Mouse (Mus musculus): ENCODE measurements at regions not wholly inside any gene's neighbourhood (a gene's known extent, or its start where the extent isn't known, plus 50 kb on each side); places are given as distances from the start of the nearest gene placed in this dataset.
A peak's percentile ranks its signal among the peaks of the same experiment; 100 is the strongest.

DNA sequence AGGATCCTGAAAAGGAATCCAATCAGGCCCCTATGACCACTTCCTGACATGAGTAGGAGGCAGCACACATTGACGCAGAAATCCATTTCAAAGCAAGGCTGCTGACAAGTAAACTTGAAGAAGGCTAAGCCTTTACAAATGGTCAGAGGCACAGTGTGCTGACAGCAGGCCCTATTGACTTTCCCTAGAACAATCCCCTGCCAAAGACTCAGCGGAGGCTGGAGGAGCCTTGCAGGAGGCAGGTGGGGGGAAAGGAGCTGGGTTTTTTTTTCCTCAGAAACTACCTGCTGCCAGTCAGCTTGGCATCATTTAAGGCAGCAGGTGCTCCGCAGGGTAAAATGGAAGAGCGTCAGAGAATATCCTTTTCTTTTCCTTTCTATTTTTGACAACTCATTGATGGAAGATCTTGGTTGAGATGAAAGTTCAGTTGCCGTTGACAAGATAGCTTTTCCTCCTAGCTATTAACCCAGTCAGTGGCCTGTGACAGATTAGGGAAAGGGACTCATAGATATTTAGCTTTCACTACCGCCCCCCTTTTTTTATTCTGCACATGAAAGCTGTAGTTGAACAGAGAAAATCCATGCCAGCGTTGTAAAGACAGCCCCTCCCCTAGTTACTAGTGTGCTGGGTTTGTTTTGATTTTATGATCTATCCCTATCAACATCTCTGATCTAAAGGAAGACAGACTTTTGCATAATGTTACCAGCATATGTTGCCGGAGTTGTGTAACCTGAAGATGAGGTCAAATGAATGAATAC, 210.6 kb downstream of the Csnka2ip start:
- no peaks in the 10 kb centered on the region for H3K9me3 ChIP-seq
- H3K9ac ChIP-seq, result no peak overlapping the region
- 78% methylated on average over 8 of the region's 8 CpGs for WGBS

DNA sequence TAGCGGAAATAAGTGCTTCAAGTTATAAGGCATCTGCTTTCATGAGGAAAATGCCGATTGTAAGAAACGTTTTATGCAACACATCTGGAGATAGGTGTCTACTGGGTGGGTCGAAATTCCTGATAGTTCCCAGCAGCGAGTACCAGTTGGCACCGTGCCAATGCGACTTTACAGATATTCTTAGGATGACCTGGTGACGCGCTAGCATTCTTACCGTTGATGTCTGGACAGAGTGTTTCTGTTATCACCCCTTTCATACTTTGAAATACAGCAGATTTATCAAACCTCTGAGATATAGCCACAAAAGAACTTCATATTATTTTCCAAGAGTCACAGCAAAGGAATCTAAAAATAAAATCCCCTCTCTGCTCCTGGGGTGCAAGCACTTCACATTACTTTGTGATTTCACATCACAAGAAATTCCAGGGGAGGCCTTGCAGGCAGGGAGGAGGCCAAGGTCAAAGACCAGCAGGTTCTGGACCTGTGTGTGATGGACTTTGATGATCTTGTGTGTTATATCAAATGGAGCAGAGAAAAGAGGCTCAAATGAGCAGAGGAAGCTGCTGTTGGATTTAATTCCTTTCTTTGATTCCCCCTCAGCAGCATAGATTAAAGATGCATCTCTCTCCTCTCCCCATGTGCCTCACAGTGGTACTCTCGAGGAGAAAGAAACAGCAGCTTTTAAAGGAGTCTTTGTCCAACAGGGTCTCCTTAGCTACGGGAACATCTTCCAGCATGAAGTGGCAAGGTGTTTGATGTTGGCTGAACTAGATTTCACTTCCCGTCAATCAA, 233.4 kb downstream of the Csnka2ip start:
- no peak for ATAC-seq (ENCODE audit: low FRiP score, low read depth)
- Histone ChIP-seq H3K4me3 (no peak overlapping the region), H3K4me1 (no peaks in the 10 kb centered on the region), H3K4me2 (replicated peaks) (no peak overlapping the region), H3K27me3 (no peaks in the 10 kb centered on the region), H3K27ac (no peak overlapping the region), H3K9me3 (no peaks in the 10 kb centered on the region), H3K9ac (no peak overlapping the region), H3K36me3 (no peaks in the 10 kb centered on the region)
- 62% methylated on average over 13 of the region's 13 CpGs for WGBS

More for the DNA sequence above, 210.6 kb downstream of the Csnka2ip start:
- Histone ChIP-seq H3K36me3 (no peaks in the 10 kb centered on the region), H3K4me2 (replicated peaks) (no peak overlapping the region), H3K4me1 (no peaks in the 10 kb centered on the region), H3K4me3 (no peak overlapping the region), H3K27ac (no peak overlapping the region), H3K27me3 (no peaks in the 10 kb centered on the region)
- ATAC-seq (ENCODE audit: low FRiP score, low read depth), result no peak

DNA sequence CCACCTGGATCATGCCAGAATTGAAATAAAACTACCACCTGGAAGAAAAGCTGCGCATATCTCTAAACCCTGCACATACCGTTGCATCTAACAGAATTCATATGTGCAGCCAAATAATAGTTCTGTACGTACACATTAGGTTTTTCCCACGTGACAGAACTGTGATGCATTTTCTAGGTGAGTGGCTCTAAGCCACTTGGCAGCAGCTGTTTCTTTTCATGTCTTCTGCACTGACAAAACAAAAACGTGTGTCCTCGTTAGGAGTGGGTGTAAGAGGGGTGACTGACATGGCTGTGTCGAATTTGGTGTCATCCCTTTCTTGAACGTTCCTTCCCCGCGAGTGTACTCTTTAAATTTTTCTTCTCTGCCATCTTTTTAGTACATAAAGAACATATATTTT, 254.3 kb downstream of the Csnka2ip start:
- Histone ChIP-seq H3K9ac (no peak overlapping the region), H3K4me2 (replicated peaks) (no peak overlapping the region), H3K4me3 (no peak overlapping the region), H3K27me3 (no peaks in the 10 kb centered on the region), H3K9me3 (no peaks in the 10 kb centered on the region), H3K4me1 (peaks cover 9% of the 10 kb centered on the region; the same call in 1 of the 2 replicates), H3K36me3 (no peaks in the 10 kb centered on the region), H3K27ac (no peak overlapping the region)
- WGBS, result 43% methylated on average over 10 of the region's 10 CpGs
- ATAC-seq (ENCODE audit: low FRiP score, low read depth), result peak; percentile 81

DNA sequence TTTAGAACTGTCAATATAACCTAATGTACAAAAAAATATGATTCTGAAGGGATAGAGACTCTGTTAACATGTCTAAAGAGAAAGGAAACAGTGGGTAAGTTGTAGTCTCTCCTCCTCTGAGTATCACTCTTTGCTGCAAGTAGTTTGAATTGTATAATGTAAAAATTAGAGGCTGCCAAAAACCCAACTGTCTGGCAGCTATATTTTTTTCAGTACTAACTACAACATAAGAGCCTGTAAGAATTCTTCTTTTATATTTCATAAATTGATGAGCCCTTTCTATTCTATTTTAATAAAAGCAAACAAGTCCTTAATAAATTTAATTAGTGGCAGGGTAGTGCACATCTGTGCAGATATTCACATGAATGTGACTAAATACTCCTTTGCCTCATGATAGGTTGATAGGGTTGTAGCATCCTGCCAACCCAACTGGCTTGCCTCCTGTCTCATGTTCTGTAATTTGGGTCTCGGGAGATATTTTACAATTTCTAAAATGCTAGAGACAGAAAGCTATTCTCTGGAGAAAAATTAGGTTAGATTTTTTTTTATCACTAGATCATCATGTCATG, 269.2 kb downstream of the Csnka2ip start:
- H3K27ac ChIP-seq, result no peak overlapping the region
- H3K4me1 ChIP-seq, result no peaks in the 10 kb centered on the region
- 86% methylated on average over 1 of the region's 1 CpGs for WGBS
- H3K27me3 ChIP-seq, result no peaks in the 10 kb centered on the region
- H3K4me3 ChIP-seq, result no peak overlapping the region
- no peak for ATAC-seq (ENCODE audit: low FRiP score, low read depth)
- H3K9me3 ChIP-seq, result no peaks in the 10 kb centered on the region
- no peak overlapping the region for H3K9ac ChIP-seq
- no peak overlapping the region for H3K4me2 ChIP-seq (replicated peaks)
- H3K36me3 ChIP-seq, result no peaks in the 10 kb centered on the region

DNA sequence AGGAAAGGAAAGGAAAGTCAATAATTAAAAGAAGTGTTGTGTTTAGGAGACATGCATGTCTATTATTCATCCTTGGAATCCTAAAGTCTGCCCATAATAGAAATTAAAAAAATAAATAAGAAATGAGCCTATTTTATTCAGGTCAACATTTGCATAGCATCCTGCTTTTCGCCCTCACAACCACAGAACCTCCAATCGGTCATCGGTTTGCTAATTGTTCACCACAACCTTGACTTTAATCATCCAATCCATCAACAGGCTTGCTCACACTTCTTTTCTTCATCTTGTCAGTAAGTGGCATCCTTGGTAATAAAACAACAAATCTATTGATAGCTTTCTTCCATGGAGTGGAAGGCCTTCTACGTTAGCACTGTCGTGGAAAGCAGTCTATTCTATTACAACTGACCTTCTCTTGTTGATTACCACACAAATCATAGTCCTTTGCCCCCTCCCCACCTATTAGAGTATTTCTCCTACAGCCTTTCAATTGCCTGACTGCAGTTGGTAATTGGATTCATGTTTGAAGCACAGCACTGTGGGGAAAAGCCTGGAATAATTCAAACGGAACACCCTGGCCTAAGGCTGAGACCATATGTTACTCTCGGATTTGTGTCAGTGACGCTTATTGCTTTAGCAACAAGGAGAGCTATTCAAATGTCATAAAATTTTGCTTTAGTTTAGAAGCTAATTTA, 269.9 kb downstream of the Csnka2ip start:
- H3K4me1 ChIP-seq, result no peaks in the 10 kb centered on the region
- no peak for ATAC-seq (ENCODE audit: low FRiP score, low read depth)
- no peak overlapping the region for H3K4me2 ChIP-seq (replicated peaks)
- no peaks in the 10 kb centered on the region for H3K9me3 ChIP-seq
- H3K36me3 ChIP-seq, result no peaks in the 10 kb centered on the region
- H3K27me3 ChIP-seq, result no peaks in the 10 kb centered on the region
- 45% methylated on average over 8 of the region's 8 CpGs for WGBS
- H3K9ac ChIP-seq, result no peak overlapping the region
- H3K27ac ChIP-seq, result no peak overlapping the region
- H3K4me3 ChIP-seq, result no peak overlapping the region

DNA sequence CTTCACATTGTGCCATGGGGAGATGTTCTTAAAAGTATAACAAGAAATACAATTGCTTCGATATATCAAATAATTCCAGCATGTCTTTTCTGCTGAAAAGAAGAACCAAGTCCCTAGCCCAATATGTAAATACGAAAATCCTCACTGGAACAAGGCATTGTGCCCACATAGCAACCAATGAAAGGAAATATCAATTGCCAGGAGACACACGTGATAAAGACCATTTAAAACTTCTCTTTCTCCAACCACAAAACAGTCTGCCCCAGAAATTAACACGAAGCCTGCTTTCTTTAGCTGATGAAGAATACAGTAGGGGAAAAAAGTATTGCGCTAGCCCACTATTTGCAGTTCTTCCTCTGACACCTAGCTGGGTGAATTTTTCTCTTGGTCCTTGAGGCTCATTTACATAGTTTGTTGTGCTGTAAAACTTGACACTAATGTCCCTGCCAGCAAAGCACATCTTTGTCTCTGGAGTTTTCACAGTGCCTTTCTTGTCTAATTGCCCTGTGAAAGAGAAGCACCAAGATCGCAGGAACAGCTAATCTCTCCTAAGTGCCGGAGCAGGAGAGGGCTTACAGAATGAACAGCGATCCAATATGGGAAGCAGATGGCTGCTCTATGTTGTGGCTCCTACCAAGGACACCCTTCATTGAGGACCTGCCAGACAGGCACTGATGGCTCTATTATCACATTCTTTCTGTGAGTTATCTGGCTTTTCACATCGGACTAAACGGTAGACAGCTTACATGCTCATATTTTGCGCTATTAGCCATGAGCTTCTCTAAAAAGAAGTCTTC, 272.7 kb downstream of the Csnka2ip start:
- ATAC-seq (ENCODE audit: low FRiP score, low read depth), result no peak

DNA sequence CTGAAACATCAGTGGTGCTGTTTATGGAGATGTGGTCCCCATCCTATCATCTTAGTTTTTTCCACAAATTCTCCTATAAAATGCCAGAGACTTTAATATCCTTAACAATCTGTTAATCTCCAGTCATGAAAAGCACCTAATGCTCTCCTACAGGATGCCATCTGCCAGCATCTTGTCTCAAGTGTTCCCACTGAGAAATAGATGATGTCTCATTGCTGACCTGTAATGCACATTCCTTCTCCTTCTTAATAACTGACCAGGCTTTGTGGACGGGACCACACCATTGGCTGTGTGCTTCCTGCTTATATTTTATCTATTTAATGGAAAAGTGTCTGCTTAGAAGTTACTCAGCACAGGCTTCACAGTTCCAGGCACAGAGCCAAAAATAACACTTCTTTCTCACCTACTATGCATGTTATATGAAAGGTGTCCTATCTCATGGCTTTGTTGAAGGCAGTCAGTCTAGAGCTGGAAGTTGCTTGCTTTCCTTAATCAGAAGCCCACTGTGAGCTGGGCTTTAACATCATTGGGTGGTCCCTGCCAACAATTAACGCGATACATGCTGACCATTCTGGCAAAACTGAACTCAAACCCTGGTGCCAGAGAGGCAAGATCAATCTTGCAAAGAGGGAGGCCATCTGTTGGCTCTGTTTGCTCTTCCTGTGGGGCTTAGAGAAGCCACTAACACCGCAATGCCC, 283.3 kb downstream of the Csnka2ip start:
- no peaks in the 10 kb centered on the region for H3K36me3 ChIP-seq
- WGBS, result 80% methylated on average over 4 of the region's 4 CpGs
- no peak overlapping the region for H3K4me3 ChIP-seq
- H3K9me3 ChIP-seq, result no peaks in the 10 kb centered on the region
- H3K9ac ChIP-seq, result no peak overlapping the region
- H3K4me2 ChIP-seq (replicated peaks), result no peak overlapping the region
- no peak overlapping the region for H3K27ac ChIP-seq
- H3K4me1 ChIP-seq, result no peaks in the 10 kb centered on the region
- no peak for ATAC-seq (ENCODE audit: low FRiP score, low read depth)
- no peaks in the 10 kb centered on the region for H3K27me3 ChIP-seq

More for the DNA sequence above, 272.7 kb downstream of the Csnka2ip start:
- Histone ChIP-seq H3K27me3 (no peaks in the 10 kb centered on the region), H3K9me3 (no peaks in the 10 kb centered on the region), H3K4me3 (no peak overlapping the region), H3K4me1 (no peaks in the 10 kb centered on the region), H3K9ac (no peak overlapping the region), H3K27ac (no peak overlapping the region), H3K4me2 (replicated peaks) (no peak overlapping the region), H3K36me3 (no peaks in the 10 kb centered on the region)
- WGBS, result 66% methylated on average over 11 of the region's 11 CpGs

DNA sequence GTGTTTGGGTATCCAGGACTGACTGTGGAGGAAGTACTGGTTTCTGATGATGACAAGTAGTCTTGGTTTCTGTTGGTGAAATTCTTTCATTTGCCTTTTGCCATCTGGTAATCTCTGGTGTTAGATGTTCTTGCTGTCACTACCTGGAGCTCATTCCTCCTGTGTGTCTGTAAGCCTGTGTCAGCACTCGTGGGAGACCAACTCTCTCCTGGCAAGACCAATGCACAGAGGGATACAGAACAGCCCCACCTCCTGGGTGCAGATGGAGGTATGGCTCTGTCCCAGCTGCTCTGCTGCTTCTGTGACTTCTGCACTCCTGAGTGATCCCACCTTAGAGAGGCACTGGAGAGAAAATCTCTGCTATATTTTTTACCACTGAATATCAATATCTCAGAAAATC, 285.4 kb downstream of the Csnka2ip start:
- WGBS, result 58% methylated on average over 1 of the region's 1 CpGs
- ATAC-seq (ENCODE audit: low FRiP score, low read depth), result no peak
- Histone ChIP-seq H3K27ac (no peak overlapping the region), H3K4me2 (replicated peaks) (no peak overlapping the region), H3K27me3 (no peaks in the 10 kb centered on the region), H3K4me3 (no peak overlapping the region), H3K9ac (no peak overlapping the region), H3K36me3 (no peaks in the 10 kb centered on the region), H3K9me3 (no peaks in the 10 kb centered on the region), H3K4me1 (no peaks in the 10 kb centered on the region)

DNA sequence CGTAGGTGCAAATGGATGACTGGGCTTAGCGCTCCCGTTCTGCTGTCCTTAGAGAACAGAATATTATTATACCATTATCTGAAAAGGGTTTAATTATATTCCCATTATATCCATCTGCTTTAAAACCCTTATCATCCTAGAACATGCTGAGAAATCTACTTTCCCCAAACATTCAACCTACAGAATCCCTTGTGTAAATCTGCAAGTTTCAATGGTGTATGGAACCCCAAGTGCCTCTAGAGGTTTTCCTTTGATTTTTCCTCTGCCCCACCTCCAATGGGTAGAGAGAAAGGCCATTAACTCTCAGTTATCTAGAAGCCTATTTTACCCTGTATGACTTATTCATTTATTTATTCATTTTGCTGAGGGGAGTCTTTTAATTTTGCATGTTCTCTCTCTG, 308.7 kb downstream of the Csnka2ip start:
- Histone ChIP-seq H3K4me3 (no peak overlapping the region), H3K27ac (no peak overlapping the region), H3K36me3 (no peaks in the 10 kb centered on the region), H3K4me1 (no peaks in the 10 kb centered on the region), H3K4me2 (replicated peaks) (no peak overlapping the region), H3K27me3 (no peaks in the 10 kb centered on the region), H3K9ac (no peak overlapping the region), H3K9me3 (no peaks in the 10 kb centered on the region)
- 90% methylated on average over 3 of the region's 3 CpGs for WGBS
- ATAC-seq (ENCODE audit: low FRiP score, low read depth), result no peak

DNA sequence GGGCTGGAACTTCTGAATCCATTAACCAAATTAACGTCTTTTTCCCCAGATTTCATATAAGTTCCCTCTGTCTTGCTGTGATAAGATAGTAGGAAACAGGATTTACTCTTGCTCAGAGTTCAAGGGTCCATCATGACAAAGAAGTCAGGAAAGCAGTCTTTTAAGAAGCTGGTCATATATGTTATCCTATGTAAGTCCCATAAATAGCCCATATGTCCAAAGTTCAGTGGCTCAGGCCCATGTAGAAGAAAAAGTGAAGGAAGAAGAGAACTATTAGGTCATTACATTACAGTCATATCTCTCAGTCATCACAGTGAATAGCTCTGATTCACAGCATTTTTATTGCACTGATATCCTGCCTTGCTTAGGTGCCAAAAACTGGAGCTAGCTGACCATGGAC, 316.9 kb downstream of the Csnka2ip start:
- no peak for ATAC-seq (ENCODE audit: low FRiP score, low read depth)
- 83% methylated on average over 1 of the region's 1 CpGs for WGBS
- Histone ChIP-seq H3K4me1 (no peaks in the 10 kb centered on the region), H3K27me3 (no peaks in the 10 kb centered on the region), H3K4me2 (replicated peaks) (no peak overlapping the region), H3K9me3 (no peaks in the 10 kb centered on the region), H3K36me3 (no peaks in the 10 kb centered on the region), H3K9ac (no peak overlapping the region), H3K4me3 (no peak overlapping the region), H3K27ac (no peak overlapping the region)
